Mouse (Mus musculus): ENCODE results near the gene Cpeb2.

Gene Cpeb2

DNA sequence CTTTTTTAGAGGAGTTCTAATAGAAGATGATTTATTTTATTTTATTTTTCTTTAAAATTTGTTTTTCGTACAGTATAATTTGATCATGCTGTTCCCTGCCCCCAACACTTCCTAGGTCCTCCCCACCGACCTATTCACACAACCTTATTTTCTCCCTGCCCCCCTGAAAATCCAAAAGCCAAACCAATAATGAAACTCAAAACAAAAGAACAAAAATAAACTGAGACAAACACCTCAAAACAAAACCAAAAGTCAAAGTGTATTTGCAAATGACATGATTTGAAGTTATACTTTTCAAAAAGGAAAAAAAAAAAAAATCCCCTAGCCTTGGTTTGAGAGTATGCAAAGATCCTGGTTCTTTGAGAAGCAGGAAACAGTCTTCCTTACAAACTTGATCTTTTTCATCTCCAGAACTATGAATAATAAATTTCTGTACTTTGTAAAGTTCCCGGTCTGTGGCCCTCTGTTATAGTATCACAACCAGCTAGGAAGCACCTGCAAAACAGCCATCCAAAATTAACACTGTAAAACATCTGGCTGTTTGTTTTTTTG, 91.4 kb downstream of the Cpeb2 start:
- DNase-seq (ENCODE audit: low read depth, low spot score), result no peak

DNA sequence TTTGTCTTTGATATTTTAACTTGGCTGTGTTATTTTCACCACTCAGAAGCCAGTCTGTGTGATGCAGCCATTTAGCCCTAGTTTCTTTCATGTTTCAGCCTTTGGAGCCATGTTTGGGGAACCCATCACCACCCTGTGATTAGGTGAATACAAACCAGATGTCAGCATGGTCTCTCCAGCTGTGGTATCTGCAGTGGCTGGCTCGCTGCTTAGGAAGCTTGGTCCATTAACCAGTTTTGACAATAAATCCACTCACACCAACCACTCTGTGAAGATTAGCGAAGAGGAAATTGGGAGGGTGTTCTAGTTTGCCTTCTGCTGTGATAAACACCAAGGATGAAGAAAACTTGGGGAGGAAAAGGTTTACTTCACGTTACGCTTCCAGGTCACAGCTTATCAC, 92.6 kb downstream of the Cpeb2 start:
- peak; percentile 72 for DNase-seq (ENCODE audit: low read depth, low spot score)

DNA sequence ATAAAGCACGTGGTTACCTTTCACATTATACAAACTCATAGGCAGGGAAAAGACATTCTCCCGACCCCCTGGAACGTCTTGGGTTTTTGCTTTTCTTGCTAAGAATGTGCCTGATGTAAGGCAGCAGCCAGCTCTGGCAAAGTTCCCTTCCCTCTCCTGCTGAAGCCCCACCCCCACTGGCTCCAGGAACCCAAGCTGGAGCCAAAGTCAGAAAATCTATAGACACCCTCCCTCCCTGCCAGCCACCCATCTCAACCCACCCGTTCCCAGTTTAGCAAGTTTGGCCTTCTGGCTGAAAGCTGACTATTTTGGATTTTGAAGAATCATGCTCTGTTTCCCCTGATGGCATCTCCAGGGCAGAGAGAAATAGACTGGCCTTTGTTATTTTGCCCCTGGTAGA, 95.6 kb downstream of the Cpeb2 start:
- no peak for DNase-seq (ENCODE audit: low read depth, low spot score)

DNA sequence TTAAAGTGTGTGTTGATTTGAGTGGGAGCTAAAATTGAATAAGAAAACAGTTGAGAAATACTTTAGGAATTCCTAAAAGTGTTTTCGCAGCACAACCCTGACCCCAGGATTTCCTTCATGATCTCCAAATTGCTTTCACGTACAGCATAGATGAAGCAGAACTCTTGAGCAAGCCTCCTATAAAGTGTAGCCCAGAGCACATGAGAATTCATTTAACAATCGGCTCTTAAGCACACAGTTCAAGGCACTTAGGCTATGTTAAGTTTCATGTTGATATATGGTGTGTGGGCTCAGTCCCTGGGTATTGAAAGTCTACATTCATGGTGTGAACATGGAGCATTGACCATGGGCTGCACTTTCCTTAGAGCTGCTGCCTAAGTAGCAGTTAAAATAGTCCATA, 97.3 kb downstream of the Cpeb2 start:
- DNase-seq (ENCODE audit: low read depth, low spot score), result no peak

DNA sequence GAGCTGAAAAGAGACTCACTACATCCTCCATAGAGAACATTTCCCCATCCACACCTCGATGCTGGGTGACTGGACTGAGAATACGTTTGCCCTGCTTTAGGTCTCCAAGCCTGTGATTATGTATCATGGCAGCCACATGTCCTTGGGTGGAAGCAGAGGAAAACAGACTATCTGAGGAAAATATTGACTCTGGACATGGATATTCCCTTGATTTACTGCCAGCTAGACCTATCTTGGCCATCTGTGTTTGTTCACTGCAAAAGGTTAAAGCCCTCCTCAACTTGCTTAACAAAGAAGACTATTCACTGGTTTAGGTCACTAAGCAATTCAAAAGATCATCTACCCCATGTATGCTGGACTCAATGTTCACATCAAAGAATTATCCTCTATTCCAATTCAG, 101.5 kb downstream of the Cpeb2 start:
- no peak for DNase-seq (ENCODE audit: low read depth, low spot score)

DNA sequence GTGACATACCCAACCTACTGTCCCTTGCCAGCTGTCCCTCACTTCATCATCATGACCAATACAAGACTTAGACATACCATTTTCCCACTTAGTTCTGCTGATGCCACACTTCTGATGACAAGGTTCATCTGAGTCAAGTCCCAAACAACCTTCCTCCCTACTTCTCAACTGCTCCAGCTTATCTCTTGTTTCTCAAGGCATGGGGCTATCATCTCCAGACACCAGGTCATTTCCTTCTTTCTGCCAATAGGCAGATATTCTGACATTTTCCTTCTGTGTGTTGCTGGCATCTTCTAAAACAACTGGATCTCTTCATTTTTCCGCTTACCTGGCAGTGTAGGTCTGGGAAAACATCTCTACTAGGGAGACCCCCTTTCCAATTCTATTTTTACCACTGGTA, 104.2 kb downstream of the Cpeb2 start:
- no peak for DNase-seq (ENCODE audit: low read depth, low spot score)

DNA sequence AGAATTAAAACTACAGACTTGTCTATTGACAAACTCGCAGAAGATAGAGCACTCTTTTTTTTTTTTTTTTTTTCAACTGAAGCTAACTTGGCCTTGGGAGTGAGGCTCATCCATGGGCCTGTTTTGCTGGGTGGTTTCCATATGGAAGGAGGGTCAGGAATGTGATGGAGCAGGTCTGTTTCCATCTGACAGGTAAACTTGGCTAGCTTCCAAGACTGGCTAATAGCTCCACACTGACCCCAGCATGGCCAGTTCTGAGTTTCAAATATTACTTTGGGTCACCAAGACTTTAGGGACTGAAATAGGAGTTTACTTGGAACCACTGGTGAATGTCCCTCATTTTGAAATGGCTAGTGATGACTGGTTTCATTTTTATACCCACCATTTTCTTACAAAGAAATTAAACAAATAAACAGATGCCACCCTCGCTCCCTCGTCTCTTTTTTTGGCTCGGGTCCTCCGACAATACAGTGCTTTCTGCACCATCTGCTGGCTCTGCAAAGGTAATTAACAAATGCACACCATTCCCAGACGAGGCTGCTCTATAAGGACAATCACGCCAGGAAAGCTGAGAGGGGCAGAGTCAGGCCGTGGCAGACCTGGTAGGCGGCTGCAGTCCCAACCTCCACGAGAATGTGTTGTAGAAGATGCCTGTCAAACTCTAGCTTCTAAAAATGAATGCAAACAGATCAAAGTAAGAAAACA, 106.0 kb downstream of the Cpeb2 start:
- DNase-seq (ENCODE audit: low read depth, low spot score), result no peak
